Mouse (Mus musculus): ENCODE measurements around the gene Rbms2. TPM values are rescaled to one million over a fixed set of nuclear protein-coding genes. Genes with fewer than 3 reads are reported as not detected.

Gene Rbms2
- polyA plus RNA-seq, 1 experiment from 2014 or later = 42.2 TPM

- no peak overlapping the region for H3K4me2 ChIP-seq
- no peak overlapping the region for H3K4me3 ChIP-seq
- H3K27ac ChIP-seq = no peak overlapping the region
- no peak overlapping the region for H3K9ac ChIP-seq
- ATAC-seq (ENCODE audit: insufficient number of reproducible peaks, low FRiP score, low TSS enrichment, low read depth) = no peak
- H3K4me1 ChIP-seq = no peaks in the 10 kb centered on the region
- H3K9me3 ChIP-seq = no peaks in the 10 kb centered on the region
- H3K27me3 ChIP-seq = no peaks in the 10 kb centered on the region
- H3K36me3 ChIP-seq = peaks cover 79% of the 10 kb centered on the region
Observed at GRCm38 (mm10) chr10:128131812-128132211, 48.3 kb downstream of the Rbms2 start.

- H3K4me1 ChIP-seq = no peaks in the 10 kb centered on the region
- ATAC-seq (ENCODE audit: insufficient number of reproducible peaks, low FRiP score, low TSS enrichment, low read depth) = no peak
- no peaks in the 10 kb centered on the region for H3K9me3 ChIP-seq
- H3K27me3 ChIP-seq = no peaks in the 10 kb centered on the region
- no peak overlapping the region for H3K27ac ChIP-seq
- peaks cover 84% of the 10 kb centered on the region for H3K36me3 ChIP-seq
- 64% methylated on average over 3 of the region's 3 CpGs for WGBS
- no peak overlapping the region for H3K9ac ChIP-seq
- H3K4me3 ChIP-seq = no peak overlapping the region
- H3K4me2 ChIP-seq = no peak overlapping the region
Observed at GRCm38 (mm10) chr10:128131297-128131696, 48.8 kb downstream of the Rbms2 start.

- 88% methylated on average over 8 of the region's 8 CpGs for WGBS
- ATAC-seq (ENCODE audit: insufficient number of reproducible peaks, low FRiP score, low TSS enrichment, low read depth) = no peak
- peaks cover 88% of the 10 kb centered on the region for H3K36me3 ChIP-seq
Observed at GRCm38 (mm10) chr10:128128143-128128542, 52.0 kb downstream of the Rbms2 start.

DNA sequence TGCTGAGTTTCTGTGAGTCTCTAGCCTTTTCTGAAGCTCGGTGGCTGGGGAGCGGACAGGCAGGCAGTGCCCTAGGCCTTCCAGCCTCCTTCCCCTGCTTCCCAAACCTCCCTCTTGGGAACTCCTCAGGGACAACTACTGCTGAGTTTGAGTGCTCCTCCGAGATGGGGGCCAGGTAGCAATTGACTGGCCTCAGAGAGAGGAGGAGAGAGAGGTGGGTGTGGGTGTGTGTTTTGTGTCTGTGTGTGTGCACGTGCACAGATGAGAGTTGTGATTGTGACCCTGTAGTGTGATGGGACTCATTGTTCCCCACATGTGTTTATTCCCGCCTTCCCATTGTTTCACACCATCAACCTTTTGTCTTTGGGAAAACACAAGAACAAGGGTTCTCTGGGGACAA, 52.6 kb downstream of the Rbms2 start:
- no peak overlapping the region for H3K4me2 ChIP-seq
- peaks cover 89% of the 10 kb centered on the region for H3K36me3 ChIP-seq
- 72% methylated on average over 5 of the region's 5 CpGs for WGBS
- H3K27ac ChIP-seq = no peak overlapping the region; the same call in 1 of the 2 replicates
- H3K9me3 ChIP-seq = no peaks in the 10 kb centered on the region
- H3K4me3 ChIP-seq = no peak overlapping the region
- ATAC-seq (ENCODE audit: insufficient number of reproducible peaks, low FRiP score, low TSS enrichment, low read depth) = no peak
- no peaks in the 10 kb centered on the region for H3K27me3 ChIP-seq
- H3K9ac ChIP-seq = no peak overlapping the region
- H3K4me1 ChIP-seq = no peaks in the 10 kb centered on the region

More at GRCm38 (mm10) chr10:128128143-128128542, 52.0 kb downstream of the Rbms2 start:
- no peak overlapping the region for H3K4me3 ChIP-seq
- H3K27me3 ChIP-seq = no peaks in the 10 kb centered on the region
- H3K9ac ChIP-seq = no peak overlapping the region
- H3K9me3 ChIP-seq = no peaks in the 10 kb centered on the region
- H3K27ac ChIP-seq = 0 out of 2 replicates have a peak overlapping the region, but pooled peaks have one; percentile 22
- no peak overlapping the region for H3K4me2 ChIP-seq
- H3K4me1 ChIP-seq = no peaks in the 10 kb centered on the region

DNA sequence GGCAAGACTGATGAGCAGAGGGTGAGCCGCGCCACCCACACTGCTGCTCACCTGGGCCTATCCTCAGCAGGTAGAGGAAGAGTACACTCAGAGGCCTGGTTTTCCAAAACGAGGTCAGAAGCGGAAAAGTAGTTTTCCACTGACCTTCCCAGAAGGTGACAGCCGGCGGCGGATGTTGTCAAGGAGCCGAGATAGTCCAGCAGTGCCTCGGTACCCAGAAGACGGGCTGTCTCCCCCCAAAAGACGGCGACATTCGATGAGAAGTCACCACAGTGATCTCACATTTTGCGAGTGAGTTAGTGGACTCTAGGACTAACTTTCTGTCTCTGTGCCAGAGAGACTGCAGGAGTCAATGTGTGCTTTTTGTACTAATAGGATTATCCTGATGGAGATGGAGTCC, 54.1 kb downstream of the Rbms2 start:
- Histone ChIP-seq H3K27me3 (no peaks in the 10 kb centered on the region), H3K4me1 (no peaks in the 10 kb centered on the region), H3K4me3 (no peak overlapping the region), H3K4me2 (no peak overlapping the region), H3K36me3 (peaks cover 89% of the 10 kb centered on the region), H3K27ac (no peak overlapping the region), H3K9me3 (no peaks in the 10 kb centered on the region), H3K9ac (no peak overlapping the region)
- 92% methylated on average over 14 of the region's 14 CpGs for WGBS
- ATAC-seq (ENCODE audit: insufficient number of reproducible peaks, low FRiP score, low TSS enrichment, low read depth) = no peak

- H3K4me1 ChIP-seq = no peaks in the 10 kb centered on the region
- no peak overlapping the region for H3K4me3 ChIP-seq
- H3K27me3 ChIP-seq = no peaks in the 10 kb centered on the region
- no peaks in the 10 kb centered on the region for H3K9me3 ChIP-seq
- no peak overlapping the region for H3K4me2 ChIP-seq
- H3K27ac ChIP-seq = no peak overlapping the region
- peaks cover 91% of the 10 kb centered on the region for H3K36me3 ChIP-seq
- 94% methylated on average over 9 of the region's 9 CpGs for WGBS
- H3K9ac ChIP-seq = no peak overlapping the region
- no peak for ATAC-seq (ENCODE audit: insufficient number of reproducible peaks, low FRiP score, low TSS enrichment, low read depth)
Observed at GRCm38 (mm10) chr10:128124831-128125230, 55.3 kb downstream of the Rbms2 start.

GRCm38 (mm10) chr10:128123833-128124232, 56.3 kb downstream of the Rbms2 start:
- Histone ChIP-seq H3K36me3 (peaks cover 94% of the 10 kb centered on the region), H3K9ac (no peak overlapping the region), H3K4me1 (no peaks in the 10 kb centered on the region), H3K4me3 (no peak overlapping the region), H3K4me2 (no peak overlapping the region), H3K27me3 (no peaks in the 10 kb centered on the region), H3K27ac (no peak overlapping the region), H3K9me3 (no peaks in the 10 kb centered on the region)
- ATAC-seq (ENCODE audit: insufficient number of reproducible peaks, low FRiP score, low TSS enrichment, low read depth) = no peak
- WGBS = 89% methylated on average over 7 of the region's 7 CpGs

DNA sequence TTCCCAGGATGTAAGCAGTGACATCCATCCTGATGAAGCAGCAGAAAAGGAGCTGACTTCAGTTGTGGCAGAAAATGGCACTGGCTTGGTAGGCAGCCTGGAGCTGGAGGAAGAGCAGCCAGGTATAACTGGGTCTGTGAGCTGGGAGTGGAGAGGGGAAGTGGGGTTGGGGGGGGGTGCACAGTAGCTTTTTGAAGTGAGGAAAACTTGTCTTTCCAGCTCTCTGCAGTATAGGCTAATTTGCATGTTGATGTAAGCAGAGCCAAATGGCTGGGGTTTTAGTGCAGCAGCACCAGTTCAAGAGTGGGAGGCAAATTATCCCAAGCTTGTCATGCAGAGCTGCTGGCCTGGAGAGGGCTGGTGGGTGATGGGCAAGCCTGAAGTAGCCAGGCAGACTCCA, 68.9 kb downstream of the Rbms2 start:
- H3K36me3 ChIP-seq = peaks cover 72% of the 10 kb centered on the region
- no peak overlapping the region for H3K4me2 ChIP-seq
- H3K27me3 ChIP-seq = no peaks in the 10 kb centered on the region
- H3K9me3 ChIP-seq = no peaks in the 10 kb centered on the region
- no peak for ATAC-seq (ENCODE audit: insufficient number of reproducible peaks, low FRiP score, low TSS enrichment, low read depth)
- H3K27ac ChIP-seq = no peak overlapping the region
- H3K9ac ChIP-seq = no peak overlapping the region
- H3K4me1 ChIP-seq = no peaks in the 10 kb centered on the region
- no peak overlapping the region for H3K4me3 ChIP-seq

DNA sequence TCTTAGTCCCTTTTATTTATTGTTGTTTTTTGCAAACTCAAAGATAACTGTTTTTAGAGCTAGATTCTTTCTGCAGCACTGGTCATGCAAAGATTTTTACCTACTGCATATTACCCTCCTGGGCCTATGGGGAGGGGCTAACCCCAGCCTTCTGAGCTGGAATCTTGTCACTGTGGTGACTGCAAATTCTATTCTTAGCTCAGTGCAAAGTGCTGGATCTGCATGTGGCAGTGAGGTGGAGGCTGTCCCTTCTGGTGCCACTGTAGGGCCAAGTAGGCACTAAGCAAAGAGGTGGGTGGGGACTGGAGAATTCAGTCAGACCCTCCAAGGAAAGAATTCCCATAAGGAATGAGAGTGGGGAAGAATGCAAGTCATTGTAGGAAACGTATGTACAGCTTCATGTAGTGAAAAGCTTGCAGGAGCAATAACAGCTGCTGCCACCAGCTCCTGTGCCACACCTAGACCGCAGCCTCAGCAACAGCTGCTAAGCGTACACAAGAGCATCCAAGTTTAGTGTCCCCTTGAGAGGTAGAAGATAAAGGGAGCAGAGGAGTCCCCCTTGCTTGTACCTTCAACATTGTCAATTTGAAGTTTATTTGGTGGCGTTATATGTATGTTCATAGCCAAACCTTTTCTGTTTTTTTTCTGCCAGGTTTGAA, 69.9 kb downstream of the Rbms2 start:
- H3K27me3 ChIP-seq = no peaks in the 10 kb centered on the region
- no peak overlapping the region for H3K27ac ChIP-seq
- WGBS = 81% methylated on average over 4 of the region's 4 CpGs
- H3K9ac ChIP-seq = no peak overlapping the region
- H3K9me3 ChIP-seq = no peaks in the 10 kb centered on the region
- no peak for ATAC-seq (ENCODE audit: insufficient number of reproducible peaks, low FRiP score, low TSS enrichment, low read depth)
- peaks cover 62% of the 10 kb centered on the region for H3K36me3 ChIP-seq
- no peaks in the 10 kb centered on the region for H3K4me1 ChIP-seq
- no peak overlapping the region for H3K4me3 ChIP-seq
- H3K4me2 ChIP-seq = no peak overlapping the region

DNA sequence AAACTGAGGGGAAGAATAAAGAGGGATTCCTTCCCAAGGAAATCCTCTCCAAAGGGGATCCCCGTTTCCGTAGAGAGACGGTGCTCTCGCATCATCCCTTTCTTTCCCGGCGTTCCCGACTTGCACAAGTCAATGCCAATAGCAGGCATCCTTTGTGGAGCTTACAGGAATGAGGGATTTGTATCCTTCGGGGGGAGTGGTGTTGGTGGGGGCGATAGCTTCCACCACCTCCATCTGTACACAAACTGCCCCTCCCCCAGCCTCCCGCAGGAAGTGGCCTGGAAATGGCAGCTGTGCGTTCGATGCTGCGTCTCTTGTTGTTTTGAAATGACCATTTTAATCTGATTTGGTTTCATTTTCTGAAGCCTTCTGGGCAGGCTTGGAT, 82.5 kb downstream of the Rbms2 start:
- Histone ChIP-seq H3K27me3 (no peaks in the 10 kb centered on the region), H3K9ac (peak overlapping the region; percentile 87), H3K4me1 (peaks cover 34% of the 10 kb centered on the region), H3K4me3 (peak overlapping the region; percentile 95), H3K9me3 (no peaks in the 10 kb centered on the region), H3K4me2 (peak overlapping the region; percentile 71), H3K27ac (peak overlapping the region; percentile 71), H3K36me3 (peaks cover under 1% of the 10 kb centered on the region; the same call in 1 of the 2 replicates)
- no peak for ATAC-seq (ENCODE audit: insufficient number of reproducible peaks, low FRiP score, low TSS enrichment, low read depth)
- WGBS = under 1% methylated on average over 13 of the region's 13 CpGs

- Histone ChIP-seq H3K9me3 (no peaks in the 10 kb centered on the region), H3K4me1 (peaks cover 39% of the 10 kb centered on the region), H3K36me3 (no peaks in the 10 kb centered on the region), H3K9ac (peak overlapping the region; percentile 87), H3K27me3 (no peaks in the 10 kb centered on the region), H3K4me2 (peak overlapping the region; percentile 71), H3K4me3 (peak overlapping the region; percentile 95), H3K27ac (peak overlapping the region; percentile 71)
- WGBS = under 1% methylated on average over 78 of the region's 86 CpGs
- peak; percentile 78 for ATAC-seq (ENCODE audit: insufficient number of reproducible peaks, low FRiP score, low TSS enrichment, low read depth)
Observed at GRCm38 (mm10) chr10:128096693-128097586, 83.2 kb downstream of the Rbms2 start.

- no peak overlapping the region for H3K27ac ChIP-seq
- no peaks in the 10 kb centered on the region for H3K9me3 ChIP-seq
- H3K4me1 ChIP-seq = peaks cover 45% of the 10 kb centered on the region
- H3K36me3 ChIP-seq = no peaks in the 10 kb centered on the region
- no peaks in the 10 kb centered on the region for H3K27me3 ChIP-seq
- H3K4me2 ChIP-seq = peak overlapping the region; percentile 71; the same call in 1 of the 2 replicates
- H3K4me3 ChIP-seq = peak overlapping the region; percentile 95
- WGBS = 23% methylated on average over 4 of the region's 4 CpGs
- no peak for ATAC-seq (ENCODE audit: insufficient number of reproducible peaks, low FRiP score, low TSS enrichment, low read depth)
- no peak overlapping the region for H3K9ac ChIP-seq
Observed at GRCm38 (mm10) chr10:128096313-128096692, 83.8 kb downstream of the Rbms2 start.

Data from limb, embryonic 15.5 days (tissue).